Mouse (Mus musculus): ENCODE measurements around the gene Wdr18.
A peak's percentile ranks its signal among the peaks of the same experiment; 100 is the strongest.

Wdr18 gene

GRCm38 (mm10) chr10:79947502-79947901 is 12.4 kb upstream of the Wdr18 start:
- no peak for DNase-seq

DNA sequence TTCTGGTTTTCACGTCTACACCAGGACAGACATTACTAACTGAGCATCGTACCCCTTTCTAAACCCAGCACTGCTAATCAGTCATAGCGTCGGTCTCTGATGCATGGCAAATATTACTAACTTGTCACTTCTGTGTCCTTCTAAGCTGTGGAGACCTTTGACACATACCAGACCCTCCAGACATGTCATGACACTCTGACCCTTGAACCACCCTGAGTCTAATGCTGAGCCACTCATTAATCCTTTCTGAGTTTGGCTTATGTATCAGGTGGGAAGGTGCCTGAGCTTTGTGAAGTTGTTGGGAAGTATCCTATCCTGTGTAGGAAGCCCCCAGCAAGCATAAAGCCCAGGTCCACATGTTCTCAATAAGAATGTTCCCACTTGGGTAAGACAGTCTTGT is 10.1 kb upstream of the Wdr18 start:
- DNase-seq: no peak

- DNase-seq: no peak
Measured at GRCm38 (mm10) chr10:79950661-79951060, 9.3 kb upstream of the Wdr18 start.

DNA sequence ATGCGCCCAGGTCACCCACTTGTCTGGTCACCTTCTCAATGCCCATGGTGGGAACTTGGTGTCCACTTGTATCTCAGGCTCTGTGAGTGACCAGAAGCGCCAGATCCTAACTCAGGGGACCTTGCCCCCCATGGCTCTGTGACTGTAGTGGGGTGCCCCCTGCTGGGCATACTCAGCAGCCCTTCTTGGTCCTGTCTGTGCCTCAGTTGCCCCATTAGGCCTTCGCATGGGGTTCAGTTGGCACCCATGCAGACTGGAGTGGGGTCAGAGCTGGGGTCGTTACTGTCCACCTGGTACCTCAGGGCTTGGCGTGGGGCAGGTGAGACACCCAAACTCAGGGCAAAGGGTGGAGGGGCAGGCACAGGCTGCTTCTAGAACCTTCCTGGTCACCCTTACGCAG is 6.0 kb upstream of the Wdr18 start:
- peak; percentile 45 for DNase-seq

- no peak for DNase-seq
Measured at GRCm38 (mm10) chr10:79955691-79956090, 4.3 kb upstream of the Wdr18 start.

GRCm38 (mm10) chr10:79956643-79957154 is 3.3 kb upstream of the Wdr18 start:
- DNase-seq: no peak

GRCm38 (mm10) chr10:79958140-79958816 is 1.7 kb upstream of the Wdr18 start:
- peak; percentile 78 for DNase-seq

DNA sequence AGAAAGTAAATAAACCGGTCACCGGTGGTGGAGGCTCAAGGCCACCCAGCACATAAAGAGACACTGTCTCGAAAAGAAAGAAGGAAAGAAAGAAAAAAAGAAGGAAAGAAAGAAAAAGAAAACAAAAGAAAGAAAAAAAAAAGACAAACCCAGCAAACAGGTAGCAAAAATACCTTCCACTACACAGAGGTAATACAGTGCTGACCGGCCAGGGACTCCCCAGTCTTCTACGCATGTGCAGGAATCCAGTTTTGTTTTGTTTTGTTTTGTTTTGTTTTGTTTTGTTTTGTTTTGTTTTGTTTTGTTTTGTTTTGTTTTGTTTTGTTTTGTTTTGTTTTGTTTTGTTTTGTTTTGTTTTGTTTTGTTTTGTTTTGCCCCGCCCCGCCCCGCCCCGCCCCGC is 540 bp upstream of the Wdr18 start:
- peak; percentile 59 for DNase-seq

- DNase-seq: peak; percentile 44
Measured at GRCm38 (mm10) chr10:79960671-79961294, 831 bp downstream of the Wdr18 start.

DNA sequence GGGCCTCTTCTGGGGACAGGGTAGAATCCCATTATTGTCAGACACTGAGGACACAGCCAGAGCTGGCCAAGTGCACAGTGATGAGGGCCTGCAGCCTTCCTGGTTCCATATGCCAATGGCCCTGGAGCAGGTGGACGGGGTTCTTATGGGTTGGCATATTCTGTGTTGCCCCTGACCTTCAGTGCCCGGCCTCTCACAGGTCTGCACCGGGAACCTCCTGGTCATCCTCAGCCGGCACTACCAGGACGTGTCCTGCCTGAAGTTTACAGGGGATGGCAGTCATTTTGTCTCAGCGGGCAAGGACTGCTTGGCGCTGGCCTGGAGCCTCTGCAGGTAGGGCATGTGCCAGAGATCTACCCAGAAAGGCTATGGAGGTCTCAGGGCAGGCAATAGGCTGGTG is 4.8 kb downstream of the Wdr18 start:
- no peak for DNase-seq

GRCm38 (mm10) chr10:79965325-79965724 is 5.4 kb downstream of the Wdr18 start:
- no peak for DNase-seq

- DNase-seq: peak; percentile 77
Measured at GRCm38 (mm10) chr10:79966886-79967400, 7.0 kb downstream of the Wdr18 start.

- no peak for DNase-seq
Measured at GRCm38 (mm10) chr10:79968181-79968580, 8.2 kb downstream of the Wdr18 start.

GRCm38 (mm10) chr10:79969124-79969568 is 9.2 kb downstream of the Wdr18 start:
- no peak for DNase-seq

- DNase-seq: no peak
Measured at GRCm38 (mm10) chr10:79970415-79971182, 10.6 kb downstream of the Wdr18 start, which contains the start of gene Grin3b. TSS of gene Grin3b (plus strand) at chr10:79970715.

DNA sequence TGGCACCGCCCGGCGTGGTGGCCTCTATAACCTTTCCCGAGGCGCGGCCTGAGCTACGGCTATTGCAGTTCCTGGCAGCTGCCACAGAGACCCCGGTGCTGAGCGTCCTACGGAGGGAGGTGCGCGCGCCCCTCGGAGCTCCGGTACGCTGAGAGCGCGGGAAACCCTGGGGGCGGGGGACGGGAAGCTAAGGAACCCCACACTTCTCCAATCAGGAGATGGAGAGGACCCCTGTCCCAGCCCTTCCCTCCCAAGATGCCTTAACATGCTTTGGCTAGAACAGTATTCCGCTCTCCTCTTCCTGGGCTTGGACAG is 11.2 kb downstream of the Wdr18 start:
- no peak for DNase-seq

DNA sequence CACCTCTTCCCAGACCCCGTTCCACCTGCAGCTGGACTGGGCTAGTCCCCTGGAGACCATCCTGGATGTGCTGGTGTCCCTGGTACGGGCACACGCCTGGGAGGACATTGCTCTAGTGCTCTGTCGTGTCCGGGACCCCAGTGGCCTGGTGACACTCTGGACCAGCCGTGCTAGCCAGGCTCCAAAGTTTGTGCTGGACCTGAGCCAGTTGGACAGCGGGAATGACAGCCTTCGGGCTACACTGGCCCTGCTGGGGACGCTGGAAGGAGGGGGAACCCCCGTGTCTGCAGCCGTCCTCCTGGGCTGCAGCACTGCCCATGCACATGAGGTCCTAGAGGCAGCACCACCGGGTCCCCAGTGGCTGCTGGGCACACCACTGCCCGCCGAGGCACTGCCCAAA is 12.9 kb downstream of the Wdr18 start:
- DNase-seq: no peak

DNA sequence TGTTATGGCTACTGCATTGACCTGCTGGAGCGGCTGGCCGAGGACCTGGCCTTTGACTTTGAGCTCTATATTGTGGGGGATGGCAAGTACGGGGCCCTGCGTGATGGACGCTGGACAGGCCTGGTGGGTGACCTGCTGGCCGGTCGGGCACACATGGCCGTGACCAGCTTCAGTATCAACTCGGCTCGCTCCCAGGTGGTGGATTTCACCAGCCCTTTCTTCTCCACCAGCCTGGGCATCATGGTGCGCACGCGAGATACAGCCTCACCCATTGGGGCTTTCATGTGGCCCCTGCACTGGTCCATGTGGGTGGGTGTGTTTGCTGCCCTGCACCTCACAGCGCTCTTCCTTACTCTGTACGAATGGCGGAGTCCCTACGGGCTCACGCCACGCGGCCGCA is 14.1 kb downstream of the Wdr18 start:
- no peak for DNase-seq

DNA sequence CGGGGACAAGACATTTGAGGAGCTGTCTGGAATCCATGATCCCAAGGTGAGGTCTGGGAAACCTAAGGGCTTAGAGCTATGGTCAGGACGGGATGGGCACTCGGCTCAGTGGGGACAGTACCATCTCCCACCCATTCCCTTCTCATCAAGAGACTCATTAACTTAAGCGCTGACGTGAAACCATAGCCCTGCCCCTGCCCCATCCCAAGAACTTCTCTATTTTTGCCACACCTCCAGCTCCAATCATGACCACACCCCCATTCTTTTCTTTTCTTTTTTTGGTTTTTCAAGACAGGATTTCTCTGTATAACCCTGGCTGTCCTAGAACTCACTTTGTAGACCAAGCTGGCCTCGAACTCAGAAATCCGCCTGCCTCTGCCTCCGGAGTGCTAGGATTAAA is 14.7 kb downstream of the Wdr18 start:
- no peak for DNase-seq

DNA sequence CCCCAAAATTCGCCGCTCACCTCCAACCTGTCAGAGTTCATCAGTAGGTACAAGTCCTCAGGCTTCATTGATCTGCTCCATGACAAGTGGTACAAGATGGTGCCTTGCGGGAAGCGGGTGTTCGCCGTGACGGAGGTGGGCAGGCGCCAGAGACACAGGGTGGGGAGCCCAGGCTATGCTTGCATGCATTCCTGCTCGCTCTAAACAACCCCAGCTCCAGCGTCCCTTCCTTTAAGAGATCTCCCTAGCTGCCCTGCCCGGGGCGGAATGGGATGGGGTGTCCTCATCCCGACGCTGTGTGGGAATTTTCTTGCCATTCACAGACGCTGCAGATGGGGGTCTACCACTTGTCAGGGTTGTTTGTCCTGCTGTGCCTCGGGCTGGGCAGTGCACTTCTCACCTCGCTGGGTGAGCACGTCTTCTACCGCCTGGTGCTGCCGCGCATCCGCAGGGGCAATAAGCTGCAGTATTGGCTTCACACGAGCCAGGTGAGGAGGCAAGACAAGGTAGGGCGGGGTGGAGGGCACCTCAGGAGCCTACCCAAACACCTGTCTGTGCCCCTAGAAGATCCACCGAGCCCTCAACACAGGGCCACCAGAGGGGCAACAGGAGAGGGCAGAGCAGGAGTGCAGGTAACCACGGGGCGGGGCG is 16.2 kb downstream of the Wdr18 start:
- no peak for DNase-seq

GRCm38 (mm10) chr10:79976722-79977107 is 16.8 kb downstream of the Wdr18 start:
- no peak for DNase-seq

DNA sequence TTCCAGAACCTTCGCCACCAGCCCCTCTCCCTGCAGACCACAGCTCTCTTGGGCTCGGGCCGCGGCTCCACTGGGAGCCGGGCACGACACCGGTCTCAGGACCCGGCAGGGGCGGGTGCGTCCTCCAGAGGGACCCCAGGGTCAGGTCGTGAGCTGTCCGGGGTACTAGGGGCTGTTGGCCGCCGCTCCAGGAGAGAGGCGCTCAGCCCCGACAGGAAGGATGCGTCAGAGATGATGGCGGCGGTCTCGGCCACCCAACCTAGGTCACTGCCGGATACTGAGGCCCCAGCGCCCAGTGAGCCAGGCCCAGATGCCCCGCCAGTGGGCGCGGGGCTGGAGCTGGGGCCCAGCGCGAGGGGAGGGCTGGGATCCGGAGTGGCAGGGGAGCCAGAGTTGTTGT is 17.4 kb downstream of the Wdr18 start:
- DNase-seq: no peak

DNA sequence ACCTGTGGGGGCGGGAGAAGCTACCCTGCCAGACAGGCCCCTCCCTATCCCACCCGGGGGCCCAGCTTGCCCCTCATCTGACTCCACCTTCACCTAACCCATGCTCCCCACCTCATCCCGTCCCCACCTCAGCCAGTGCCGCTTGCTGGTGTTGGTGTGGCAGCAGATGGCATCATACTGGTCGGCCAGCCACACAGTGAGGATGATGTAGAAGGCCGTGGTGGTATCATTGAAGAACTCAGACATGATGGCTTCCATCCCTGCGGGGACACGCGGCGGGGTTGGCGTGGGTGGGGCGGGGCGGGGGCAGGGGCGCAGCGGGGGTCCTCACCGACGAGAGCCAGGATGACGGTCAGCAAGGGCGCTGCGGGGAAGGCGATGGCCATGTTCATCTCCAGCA is 18.1 kb downstream of the Wdr18 start:
- no peak for DNase-seq

Measured in cerebellum, adult 11-12 months (tissue).